Mouse (Mus musculus): Measurements from ENCODE around the gene Grasp.

The Grasp gene

DNA sequence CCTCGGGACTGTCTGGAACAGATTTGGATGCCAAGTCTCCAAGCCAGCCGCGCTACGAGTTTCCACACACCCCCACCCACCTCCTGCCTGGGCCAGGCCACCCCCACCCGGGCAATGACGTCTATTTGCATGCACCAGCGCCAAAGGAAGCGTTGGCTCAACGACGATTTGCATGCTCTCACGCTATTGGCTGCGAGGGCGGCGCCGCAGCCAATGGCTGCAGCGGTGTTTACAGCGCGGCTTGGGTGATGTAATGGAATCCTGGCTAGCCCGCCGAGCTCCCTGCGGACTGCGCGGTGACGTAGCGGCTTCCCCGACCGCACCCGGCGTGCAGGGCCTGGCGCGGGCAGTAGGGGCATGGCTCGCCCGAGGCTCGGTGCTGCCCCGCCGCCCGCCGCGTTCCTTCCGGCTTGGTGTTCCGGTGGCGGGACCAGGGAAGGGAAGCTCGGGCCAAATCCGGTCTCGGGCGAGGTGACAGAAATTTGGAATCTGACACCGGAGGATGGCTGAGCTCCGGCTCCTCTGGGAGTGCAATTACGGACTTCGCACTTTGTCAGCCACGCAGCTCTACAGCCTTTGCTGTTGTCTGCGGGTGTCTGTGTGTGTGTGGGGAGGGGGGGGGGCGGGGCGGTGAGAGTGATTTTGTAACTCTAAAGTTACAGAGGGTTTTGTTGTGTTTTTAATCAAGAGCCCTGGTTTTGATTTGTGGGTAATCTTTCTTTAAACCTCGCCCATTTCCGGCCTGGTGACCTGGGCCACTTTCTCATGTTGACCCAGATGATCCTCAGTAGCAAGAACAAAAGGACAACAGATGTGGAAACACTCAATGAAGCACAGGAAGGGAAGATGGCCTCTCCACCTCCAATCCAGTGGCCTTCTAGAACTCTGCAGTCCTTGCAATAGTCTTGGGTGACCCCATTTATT is 22.5 kb downstream of the Grasp start:
- in situ Hi-C loops (cut with MboI, MseI) = no loop called here

DNA sequence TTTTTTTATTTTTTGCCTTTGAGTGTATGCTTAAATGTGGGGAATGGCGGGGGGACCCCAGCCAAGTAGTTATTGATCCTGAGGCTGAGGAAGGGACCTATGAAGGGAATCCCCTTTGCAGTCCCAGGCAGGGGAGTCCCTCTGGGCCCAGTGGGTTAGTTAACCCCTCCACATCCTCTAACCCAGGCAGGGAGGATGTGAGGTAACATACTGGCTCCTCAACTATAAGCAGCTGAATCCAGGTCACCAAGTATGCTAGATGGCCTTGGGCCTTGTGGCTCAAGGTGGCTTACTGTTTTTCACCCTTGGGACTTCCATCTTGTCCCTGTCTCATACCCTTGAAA is 23.1 kb downstream of the Grasp start:
- in situ Hi-C loops (cut with MboI, MseI) = no loop called here

DNA sequence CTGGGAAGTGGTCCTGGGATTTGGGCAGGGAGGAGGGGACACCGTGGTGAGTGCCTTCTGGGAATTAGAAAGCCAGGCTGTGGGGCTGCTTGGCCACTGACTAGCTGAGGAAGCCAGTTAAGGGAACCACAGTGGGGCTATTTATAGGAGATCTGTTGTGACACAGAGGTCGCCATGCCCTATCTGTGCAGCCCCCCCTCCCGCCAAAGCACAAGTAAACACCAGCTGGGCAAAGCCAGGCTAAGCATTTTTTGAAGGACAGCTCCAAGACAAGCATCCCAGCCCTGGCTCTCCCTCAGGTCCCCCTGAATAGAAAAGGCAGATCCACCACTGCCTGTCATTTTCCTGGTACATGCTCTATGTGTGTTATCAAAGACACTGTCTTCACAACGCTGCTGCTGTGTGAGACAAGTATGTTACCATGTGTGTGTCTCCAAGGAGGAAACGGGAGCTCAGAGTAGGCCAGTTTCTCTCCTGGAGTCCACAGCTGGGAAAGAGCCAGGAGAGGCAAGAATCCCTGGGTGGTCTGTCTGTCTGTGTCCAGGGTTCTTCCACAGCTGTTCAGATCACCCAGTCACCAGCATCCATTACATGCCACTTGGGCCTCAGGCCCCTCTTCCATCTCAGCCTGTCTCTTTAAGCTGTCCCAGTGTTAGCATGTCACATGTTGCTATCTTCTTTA is 24.2 kb downstream of the Grasp start:
- in situ Hi-C loops (cut with MboI, MseI) = no loop called here

DNA sequence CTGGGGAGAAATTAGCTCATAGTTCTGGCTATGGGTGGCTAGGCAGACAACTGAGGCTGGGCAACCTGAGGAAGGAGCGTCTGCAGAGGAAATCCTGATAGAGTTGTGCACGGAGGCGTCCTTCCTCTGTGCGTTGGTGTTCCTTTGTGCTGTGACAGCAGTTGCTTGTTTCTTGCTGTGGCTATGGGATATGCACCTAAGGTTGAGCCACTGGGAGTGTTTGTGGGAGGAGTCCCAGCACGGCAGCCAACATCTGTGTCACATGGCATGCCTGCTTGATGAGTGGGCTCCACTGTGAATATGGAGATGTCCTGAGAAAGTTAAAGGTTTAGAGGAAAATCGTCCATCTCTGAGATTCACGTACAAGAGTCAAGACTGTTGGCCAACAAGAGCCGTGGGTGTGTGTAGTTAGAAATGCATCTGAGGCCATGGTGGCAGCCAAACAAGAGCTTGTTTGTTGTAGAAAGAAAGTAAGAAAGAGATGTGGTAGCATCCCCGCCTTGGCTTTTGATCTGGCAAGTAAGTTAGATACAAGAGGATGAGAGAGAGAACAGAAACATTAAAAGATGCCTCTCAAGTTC is 26.3 kb downstream of the Grasp start:
- in situ Hi-C loops (cut with MboI, MseI) = loop anchor here (10.0 to 25.0 kb wide), 3 partner anchors 496 to 1888 kb away; partner anchors contain the start of gene Fmnl3

DNA sequence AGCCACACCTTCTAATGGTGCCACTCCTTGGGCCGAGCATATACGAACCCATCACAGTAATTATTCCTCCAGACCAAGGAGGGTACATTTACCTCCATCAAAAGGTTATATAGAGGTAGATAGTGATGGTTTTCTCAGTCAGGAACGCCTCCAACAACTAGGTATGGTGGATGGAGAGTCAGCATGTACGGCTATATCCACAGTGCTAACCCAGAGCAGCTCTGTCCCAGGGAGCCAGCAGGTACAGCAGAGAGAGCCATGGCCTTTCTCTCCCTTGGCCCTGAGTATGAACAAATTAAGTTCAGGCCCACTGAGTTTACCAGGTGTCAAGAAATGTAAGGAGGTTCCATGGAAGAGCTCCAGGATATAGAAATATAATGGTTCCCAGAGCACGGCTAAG is 27.9 kb downstream of the Grasp start:
- in situ Hi-C loops (cut with MboI, MseI) = loop anchor here (10.0 to 25.0 kb wide), 3 partner anchors 497 to 1890 kb away; partner anchors contain the start of gene Fmnl3

DNA sequence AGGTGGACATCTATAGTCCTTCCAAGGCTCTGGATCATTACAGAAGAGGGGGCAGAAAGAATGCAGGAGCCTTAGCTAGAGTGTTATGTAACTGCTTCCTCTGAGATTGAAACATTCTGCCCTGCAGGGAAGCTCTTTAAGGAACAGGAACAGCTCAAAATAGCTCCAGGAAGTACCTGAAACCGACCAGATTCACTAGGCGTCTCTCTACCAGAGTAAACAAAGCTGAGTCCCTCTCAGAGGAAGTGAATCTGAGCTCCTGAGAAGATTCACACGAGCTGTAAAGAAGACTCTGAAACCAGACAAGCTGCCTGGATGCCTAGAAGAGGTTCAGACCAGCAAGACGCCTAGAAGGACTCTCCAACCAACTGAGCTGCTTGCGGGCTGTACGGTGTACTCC is 28.6 kb downstream of the Grasp start:
- in situ Hi-C loops (cut with MboI, MseI) = loop anchor here (10.0 to 25.0 kb wide), 3 partner anchors 498 to 1890 kb away; partner anchors contain the start of gene Fmnl3

DNA sequence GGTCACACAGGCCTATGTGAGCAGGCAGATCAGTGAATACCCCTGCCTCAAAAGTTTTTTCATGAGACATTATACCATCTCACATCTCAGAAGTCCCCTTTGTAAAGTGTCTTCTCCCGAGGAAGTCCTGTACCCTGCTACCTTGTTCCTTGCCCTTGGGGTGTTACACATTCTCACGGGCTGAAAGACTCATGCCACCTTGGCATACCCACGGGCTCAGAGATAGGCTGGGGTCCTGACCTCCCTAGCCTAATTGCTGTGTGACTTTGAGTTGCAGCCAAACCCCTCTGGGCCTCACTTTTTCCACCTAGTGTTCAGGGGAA is 29.5 kb downstream of the Grasp start:
- in situ Hi-C loops (cut with MboI, MseI) = loop anchor here (10.0 to 25.0 kb wide), 3 partner anchors 499 to 1891 kb away; partner anchors contain the start of gene Fmnl3

DNA sequence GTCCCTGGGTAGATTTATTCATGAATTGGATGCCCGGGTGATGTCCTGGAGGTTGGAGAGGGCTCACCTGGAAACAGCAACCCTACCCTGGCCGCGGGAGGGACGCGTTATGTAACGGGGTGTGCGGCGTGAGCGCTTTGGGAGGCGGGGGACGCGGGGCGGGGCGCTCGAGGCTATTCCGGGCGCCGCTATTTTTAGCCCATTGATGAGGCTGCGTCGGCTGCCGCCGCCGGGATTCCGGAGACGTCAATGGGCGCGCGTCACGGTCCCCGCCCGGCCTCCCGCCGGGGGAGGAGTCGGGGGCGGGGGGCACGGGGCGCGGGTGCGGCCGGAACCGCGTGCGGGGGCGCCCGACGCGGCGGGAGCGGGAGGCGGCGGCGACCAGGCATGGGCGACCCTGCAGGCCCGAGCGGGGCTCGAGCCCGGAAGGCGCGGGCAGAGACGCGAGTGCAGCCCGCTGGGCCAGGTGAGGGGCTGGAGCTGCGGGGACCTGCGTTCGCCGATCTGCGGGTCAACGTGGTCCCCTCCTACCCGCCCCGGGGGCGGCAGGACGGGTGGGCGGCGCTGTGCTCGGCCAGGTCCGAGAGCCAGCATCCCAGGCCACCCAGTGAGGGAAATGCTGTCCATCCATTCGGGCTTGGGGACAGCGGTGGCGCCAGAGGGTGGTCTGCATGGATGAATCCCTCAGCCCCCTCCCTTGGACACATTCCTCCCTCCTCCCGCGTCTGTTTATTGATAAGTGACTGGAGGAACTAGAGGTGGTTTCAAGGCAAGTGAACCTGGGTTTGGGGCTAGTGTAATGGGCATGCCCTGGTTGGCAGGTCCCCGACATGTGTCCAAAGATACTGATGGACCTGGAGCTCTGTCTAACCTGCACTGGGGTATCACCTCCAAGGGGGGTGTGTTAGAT is 30.2 kb downstream of the Grasp start, which contains the start of gene Nr4a1:
Nr4a1 (plus strand) TSS at position 384 of the 910 bp plus-strand sequence.
- in situ Hi-C loops (cut with MboI, MseI) = loop anchor here (10.0 to 25.0 kb wide), 3 partner anchors 499 to 1892 kb away; partner anchors contain the start of gene Fmnl3

DNA sequence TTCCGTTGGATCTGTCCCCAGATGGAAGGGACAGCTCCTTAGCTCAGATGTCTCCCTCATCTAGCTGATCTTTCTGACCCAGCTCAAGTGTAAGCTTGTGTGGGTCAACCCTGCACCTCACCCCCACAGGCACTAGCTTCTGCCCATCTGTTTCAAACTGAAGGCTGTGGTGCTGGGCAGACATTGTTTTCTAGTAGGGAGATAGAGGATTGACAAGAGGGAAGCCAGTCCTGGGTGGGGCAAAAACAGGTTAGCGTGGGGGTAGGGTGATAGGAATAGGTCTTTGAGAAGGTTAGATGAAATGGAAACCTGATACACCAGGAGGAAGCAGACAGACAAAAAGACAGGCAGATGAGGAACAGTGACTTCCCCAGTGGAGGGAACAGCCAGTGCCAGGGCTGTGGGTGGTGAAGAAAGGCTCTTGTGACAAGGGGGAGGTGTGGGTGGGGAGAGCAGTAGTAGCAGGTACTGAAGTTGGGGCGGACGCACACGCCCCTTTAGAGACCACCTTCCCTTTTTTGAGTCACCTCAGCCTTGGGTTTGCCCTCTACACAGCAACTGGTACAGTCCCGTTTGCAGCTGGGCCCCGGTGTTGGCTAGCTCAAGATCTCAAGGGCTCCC is 32.0 kb downstream of the Grasp start:
- in situ Hi-C loops (cut with MboI, MseI) = loop anchor here (10.0 to 25.0 kb wide), 3 partner anchors 501 to 1894 kb away; partner anchors contain the start of gene Fmnl3

DNA sequence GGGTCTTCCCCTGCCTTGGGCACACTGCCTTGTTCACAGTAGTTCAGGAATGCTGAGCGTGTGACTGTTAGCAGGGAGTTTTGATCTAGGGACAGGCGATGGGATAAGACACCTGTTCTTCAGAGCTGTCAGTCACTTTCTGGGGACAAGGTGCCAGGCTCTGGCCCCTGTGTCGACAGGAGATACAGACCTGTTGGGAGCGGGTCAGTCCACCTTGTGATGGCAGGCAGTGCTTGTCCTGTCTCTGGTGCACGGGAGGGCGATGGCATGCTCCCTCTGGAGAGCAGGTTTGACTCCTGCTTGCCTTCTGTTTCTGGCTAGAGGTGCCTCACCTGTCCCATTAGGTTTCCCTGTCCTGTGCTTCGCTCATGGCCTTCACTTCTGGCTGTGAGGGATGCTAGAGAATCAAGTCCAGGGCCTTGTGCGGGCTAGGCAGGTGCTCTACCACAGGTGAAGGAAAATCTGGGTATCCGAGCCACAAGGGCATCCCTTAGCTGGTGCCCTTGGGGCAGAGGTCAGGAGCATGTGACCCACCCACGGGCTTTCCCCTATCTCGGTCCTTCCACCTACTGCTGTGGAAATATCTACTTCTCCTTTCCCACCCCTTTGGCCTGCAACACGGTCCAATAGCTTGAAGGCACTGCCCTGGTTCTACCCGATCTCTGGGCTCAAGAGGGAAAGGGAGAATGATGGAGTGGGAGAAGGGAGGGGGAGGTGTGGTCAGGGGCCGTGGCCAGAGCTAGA is 32.6 kb downstream of the Grasp start:
- in situ Hi-C loops (cut with MboI, MseI) = loop anchor here (10.0 to 25.0 kb wide), 3 partner anchors 502 to 1894 kb away; partner anchors contain the start of gene Fmnl3

DNA sequence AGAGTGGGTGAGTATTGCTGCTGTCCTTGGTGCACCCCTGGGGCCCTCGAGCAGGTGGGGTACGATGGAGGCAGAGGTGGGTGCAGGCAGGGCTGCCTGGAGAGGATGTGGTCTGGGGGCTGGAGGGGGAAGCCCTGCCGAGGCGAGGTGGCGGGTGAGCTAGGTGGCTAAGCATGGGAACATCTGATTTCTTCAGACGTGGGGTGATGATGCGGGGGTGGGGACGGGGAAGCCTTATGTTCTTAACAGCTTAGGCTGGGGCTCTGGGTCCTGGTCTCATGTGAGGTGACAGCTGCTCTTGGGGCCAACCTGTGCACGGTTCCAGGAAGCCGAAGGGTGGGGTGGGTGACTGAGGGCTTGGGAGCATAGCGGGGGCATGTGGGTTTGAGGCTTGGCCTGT is 34.4 kb downstream of the Grasp start:
- in situ Hi-C loops (cut with MboI, MseI) = loop anchor here (10.0 to 25.0 kb wide), 3 partner anchors 504 to 1896 kb away; partner anchors contain the start of gene Fmnl3

DNA sequence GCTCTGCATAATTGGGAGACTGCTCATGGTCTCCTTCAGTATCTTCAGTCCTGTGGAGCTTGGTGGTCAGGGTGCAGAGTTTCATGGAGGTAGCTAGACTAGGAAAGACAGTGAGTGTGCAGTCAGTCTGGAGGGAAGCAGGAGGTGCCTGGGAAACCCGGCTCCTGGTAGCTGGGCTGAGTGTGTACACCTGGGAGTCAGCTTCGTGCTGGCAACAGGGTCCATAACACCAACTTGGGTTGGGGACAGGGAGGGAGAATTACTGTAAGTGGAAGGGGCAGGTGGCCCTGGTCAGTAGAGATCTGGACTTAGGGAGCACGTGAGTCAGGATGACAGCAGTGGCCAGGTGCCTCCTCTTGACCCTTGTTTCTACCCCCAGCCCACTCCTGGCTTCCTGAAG is 35.9 kb downstream of the Grasp start:
- in situ Hi-C loops (cut with MboI, MseI) = loop anchor here (10.0 to 25.0 kb wide), 3 partner anchors 505 to 1898 kb away; partner anchors contain the start of gene Fmnl3

DNA sequence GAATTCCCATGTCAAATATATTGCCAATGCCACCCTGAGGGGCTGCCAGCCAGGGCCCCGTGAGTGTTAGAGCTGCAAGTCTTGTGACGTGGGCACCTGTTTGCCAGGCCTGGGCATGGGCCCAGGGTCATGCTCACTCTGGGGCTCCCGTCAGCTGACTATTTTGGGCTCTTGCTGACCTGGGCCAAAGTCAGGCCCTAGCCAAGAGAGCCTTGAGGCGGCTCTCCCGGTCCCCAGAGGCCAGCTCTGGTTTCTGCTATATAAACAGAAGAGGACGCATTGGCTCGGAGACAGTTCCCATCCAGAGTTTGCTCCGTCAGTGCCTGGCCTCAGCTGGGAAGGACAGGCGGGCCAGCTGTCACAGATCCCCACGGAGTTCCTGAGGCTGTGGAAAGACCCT is 36.4 kb downstream of the Grasp start:
- in situ Hi-C loops (cut with MboI, MseI) = loop anchor here (25.0 kb wide), 2 partner anchors 1173 to 1898 kb away; partner anchors contain the start of gene Fmnl3

DNA sequence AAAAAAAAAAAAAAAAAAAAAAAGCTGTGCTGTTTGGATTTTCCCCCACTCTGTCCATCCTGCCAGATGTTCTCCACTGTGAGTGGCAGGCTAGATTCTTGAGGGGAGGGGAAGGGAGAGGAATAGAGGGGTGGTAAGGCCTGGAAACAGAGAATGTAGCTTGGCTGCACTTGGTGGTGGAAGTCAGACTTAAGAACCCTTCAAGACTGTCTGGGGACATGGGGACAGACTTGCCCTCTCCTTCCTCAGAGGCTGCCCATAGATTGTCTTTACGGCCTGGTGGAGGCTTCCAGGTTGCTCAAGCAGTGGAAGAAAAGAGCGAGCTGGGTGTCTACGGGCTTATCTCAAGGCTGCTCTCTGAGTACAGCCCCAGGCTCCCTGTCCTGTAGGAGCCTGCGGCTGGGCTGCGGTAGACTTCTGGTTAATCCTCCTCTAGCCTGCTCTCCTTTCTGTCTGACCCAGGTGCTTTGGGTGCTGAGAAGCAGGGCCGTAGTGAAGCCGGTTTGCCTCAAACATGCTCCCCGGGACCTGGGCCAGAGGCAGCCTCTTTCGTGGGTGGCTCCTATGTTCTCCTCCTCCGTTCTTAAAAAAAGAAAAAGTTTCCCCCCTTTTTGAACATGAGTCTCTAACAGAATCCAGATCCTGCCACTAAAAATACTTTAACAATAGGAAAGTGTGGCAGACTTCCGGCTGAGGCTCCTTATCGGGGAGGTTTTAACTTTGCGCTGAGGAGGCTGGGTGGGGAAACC is 37.1 kb downstream of the Grasp start:
- in situ Hi-C loops (cut with MboI, MseI) = loop anchor here (25.0 kb wide), 2 partner anchors 1174 to 1899 kb away; partner anchors contain the start of gene Fmnl3

DNA sequence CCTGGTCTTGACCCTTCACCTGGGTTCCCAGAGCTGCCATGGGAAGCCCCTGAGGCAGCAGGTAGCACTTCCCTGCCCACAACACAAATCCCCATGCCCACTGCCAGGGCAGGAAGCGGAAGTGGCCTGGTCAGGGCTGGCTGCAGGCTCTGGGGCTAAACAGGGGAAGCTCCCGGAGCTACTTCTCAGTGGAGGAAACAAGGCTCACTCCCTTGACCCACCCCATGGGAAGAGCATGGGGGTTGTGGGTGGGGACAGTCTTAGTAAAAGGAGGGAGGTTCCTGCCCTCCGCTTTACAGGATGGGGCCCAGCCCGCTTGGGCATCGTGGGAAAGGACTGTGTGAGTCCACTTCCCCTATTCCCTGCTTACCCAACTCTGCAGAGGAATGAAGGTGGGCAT is 38.5 kb downstream of the Grasp start:
- in situ Hi-C loops (cut with MboI, MseI) = loop anchor here (25.0 kb wide), 2 partner anchors 1175 to 1900 kb away; partner anchors contain the start of gene Fmnl3

DNA sequence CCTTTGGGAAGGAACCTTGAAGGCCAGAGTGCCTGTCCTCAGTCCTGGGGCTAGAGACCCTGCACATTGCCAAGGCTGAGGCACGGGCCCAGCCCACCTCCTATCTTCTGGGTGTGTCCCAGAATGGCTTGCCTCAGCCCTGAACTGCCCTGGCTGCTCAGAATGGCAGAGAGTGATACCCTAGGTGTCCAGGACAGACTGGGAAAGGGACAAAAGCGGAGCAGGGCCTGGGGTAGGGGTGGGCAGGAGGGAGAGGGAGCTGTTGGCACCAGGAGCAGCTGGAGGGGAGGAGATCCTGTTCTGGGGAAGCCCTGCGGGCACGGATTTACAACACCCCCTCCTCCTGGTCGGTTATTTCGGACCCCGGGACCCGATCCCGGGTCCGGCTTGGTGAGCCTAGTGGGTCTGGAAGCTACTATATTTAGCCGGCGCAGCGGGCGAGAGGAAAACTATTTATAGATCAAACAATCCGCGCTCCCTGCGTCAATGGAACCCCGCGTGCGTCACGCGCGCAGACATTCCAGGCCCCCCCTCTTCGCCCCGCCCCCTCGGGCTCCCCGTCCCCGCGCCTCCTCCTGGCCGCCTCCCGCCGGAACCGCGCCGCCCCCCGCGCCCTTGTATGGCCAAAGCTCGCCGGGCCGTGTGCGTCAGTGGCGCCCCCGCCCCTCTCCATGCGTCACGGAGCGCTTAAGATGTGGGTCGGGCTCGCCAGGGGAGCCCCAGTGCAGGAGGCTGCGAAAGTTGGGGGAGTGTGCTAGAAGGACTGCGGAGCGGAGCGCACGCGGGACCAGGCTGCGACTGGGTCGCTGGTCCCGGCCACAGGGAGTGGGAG is 42.4 kb downstream of the Grasp start:
- in situ Hi-C loops (cut with MboI, MseI) = loop anchor here (25.0 kb wide), 2 partner anchors 1179 to 1904 kb away; partner anchors contain the start of gene Fmnl3

Data from regulatory T cell (primary cell).